Mouse (Mus musculus) cerebellum, adult 2 months (tissue): ENCODE measurements at regions not wholly inside any gene's neighbourhood (a gene's known extent, or its start where the extent isn't known, plus 50 kb on each side); places are given as distances from the start of the nearest gene placed in this dataset.

Experiments used
- CTCF ChIP-seq: fragments of 200-500 bp; IDR thresholded peaks from 2 replicates; pipeline ENCODE4 v1.5.1; 2011; ENCODE audit warnings: low read depth, mild to moderate bottlenecking, control low read depth, low read length, moderate library complexity, borderline replicate concordance; ENCODE audit not compliant: insufficient read depth
- POLR2A ChIP-seq: fragments of 200-500 bp; IDR thresholded peaks from 2 replicates; pipeline ENCODE4 v1.6.1; 2011; ENCODE audit warnings: low read length, control low read depth, borderline replicate concordance; ENCODE audit not compliant: insufficient read depth

- TF ChIP-seq POLR2A (no peak), CTCF (no peak)
Measured at GRCm38 (mm10) chr13:46043568-46043967, 78.8 kb upstream of the Atxn1 start.
